Mouse (Mus musculus) kidney, embryonic 15.5 days (tissue): ENCODE data around the gene Rbpj. TPM values are rescaled to one million over a fixed set of nuclear protein-coding genes. Genes with fewer than 3 reads are reported as not detected.
A peak's percentile ranks its signal among the peaks of the same experiment; 100 is the strongest.

Experiments
- ATAC-seq: fragments of 200-750 bp; cut with Nextera tagmentation; replicated peaks from 2 replicates; pipeline ENCODE4 v1.8.0; 2017; ENCODE audit warnings: moderate TSS enrichment; ENCODE audit not compliant: low FRiP score
- H3K27ac ChIP-seq: fragments of 300-500 bp; sonication (generic); 2 replicates; pipeline ENCODE4 v1.5.1; 2015; ENCODE audit warnings: mild to moderate bottlenecking, inconsistent platforms
- H3K27me3 ChIP-seq: fragments of 300-500 bp; sonication (generic); 2 replicates; pipeline ENCODE4 v1.6.1; 2015; ENCODE audit warnings: inconsistent platforms
- H3K36me3 ChIP-seq: fragments of 300-500 bp; sonication (generic); 2 replicates; pipeline ENCODE4 v1.6.1; 2015; ENCODE audit warnings: inconsistent platforms
- H3K4me1 ChIP-seq: fragments of 300-500 bp; sonication (generic); 2 replicates; pipeline ENCODE4 v1.6.1; 2015; ENCODE audit warnings: inconsistent platforms
- H3K4me2 ChIP-seq: fragments of 300-500 bp; sonication (generic); 2 replicates; pipeline ENCODE4 v1.6.1; 2015; ENCODE audit warnings: moderate library complexity, mild to moderate bottlenecking, inconsistent platforms
- H3K4me3 ChIP-seq: fragments of 300-500 bp; sonication (generic); replicated peaks from 2 replicates; pipeline ENCODE4 v1.5.1; 2015; ENCODE audit warnings: mild to moderate bottlenecking, inconsistent platforms
- H3K9ac ChIP-seq: fragments of 300-500 bp; sonication (generic); 2 replicates; pipeline ENCODE4 v1.6.1; 2015; ENCODE audit warnings: mild to moderate bottlenecking, inconsistent platforms
- H3K9me3 ChIP-seq: fragments of 300-500 bp; sonication (generic); replicated peaks from 2 replicates; pipeline ENCODE4 v1.6.1; 2016; ENCODE audit warnings: inconsistent platforms
- WGBS: fragments of 180-500 bp; shearing (Covaris S2); methylation state at CpG from one replicate; pipeline ENCODE4 v1.1.7; 2015; ENCODE audit warnings: mixed read lengths; 5-methylcytosine and 5-hydroxymethylcytosine counted together
- polyA plus RNA-seq: library from polyadenylated mRNA; unstranded; fragments of >200 nt; fragmentation: Nextera tagmentation; extraction: Ambion mirVana; gene quantifications from 2 replicates; pipeline ENCODE4 v1.2.1, GENCODE M21; 2015

Gene Rbpj
- polyA plus RNA-seq, 1 experiment from 2014 or later, result 36.7 TPM

- Histone ChIP-seq H3K9ac (no peak overlapping the region), H3K4me3 (no peak overlapping the region), H3K9me3 (no peaks in the 10 kb centered on the region), H3K27me3 (no peaks in the 10 kb centered on the region), H3K4me2 (no peak overlapping the region), H3K27ac (no peak overlapping the region), H3K4me1 (peaks cover 13% of the 10 kb centered on the region; the same call in 1 of the 2 replicates), H3K36me3 (peaks cover 10% of the 10 kb centered on the region; the same call in 1 of the 2 replicates)
- ATAC-seq, result no peak
- WGBS, result 65% methylated on average over 1 of the region's 1 CpGs
These were observed 152.9 kb downstream of the Rbpj start for GRCm38 (mm10) chr5:53618844-53619243.

- WGBS, result 63% methylated on average over 3 of the region's 3 CpGs
- Histone ChIP-seq H3K27ac (no peak overlapping the region), H3K4me3 (no peak overlapping the region), H3K9ac (no peak overlapping the region), H3K27me3 (no peaks in the 10 kb centered on the region), H3K9me3 (no peaks in the 10 kb centered on the region), H3K4me2 (no peak overlapping the region), H3K4me1 (no peaks in the 10 kb centered on the region), H3K36me3 (peaks cover 22% of the 10 kb centered on the region)
- ATAC-seq, result no peak
These were observed 166.1 kb downstream of the Rbpj start for GRCm38 (mm10) chr5:53632026-53632425.

GRCm38 (mm10) chr5:53636795-53637194 lies 170.8 kb downstream of the Rbpj start:
- H3K27ac ChIP-seq, result no peak overlapping the region
- H3K4me1 ChIP-seq, result no peaks in the 10 kb centered on the region
- no peak overlapping the region for H3K9ac ChIP-seq
- H3K4me2 ChIP-seq, result no peak overlapping the region
- H3K4me3 ChIP-seq, result no peak overlapping the region
- ATAC-seq, result no peak
- 52% methylated on average over 3 of the region's 3 CpGs for WGBS
- no peaks in the 10 kb centered on the region for H3K27me3 ChIP-seq
- no peaks in the 10 kb centered on the region for H3K9me3 ChIP-seq
- H3K36me3 ChIP-seq, result peaks cover 10% of the 10 kb centered on the region; the same call in 1 of the 2 replicates

- no peaks in the 10 kb centered on the region for H3K9me3 ChIP-seq
- H3K27me3 ChIP-seq, result no peaks in the 10 kb centered on the region
- no peak overlapping the region for H3K27ac ChIP-seq
- no peak for ATAC-seq
- no peak overlapping the region for H3K4me2 ChIP-seq
- no peak overlapping the region for H3K4me3 ChIP-seq
- H3K9ac ChIP-seq, result no peak overlapping the region
- H3K4me1 ChIP-seq, result no peaks in the 10 kb centered on the region
- 83% methylated on average over 3 of the region's 3 CpGs for WGBS
- peaks cover 11% of the 10 kb centered on the region for H3K36me3 ChIP-seq
These were observed 171.3 kb downstream of the Rbpj start for GRCm38 (mm10) chr5:53637206-53637605.

GRCm38 (mm10) chr5:53638647-53639046 lies 172.7 kb downstream of the Rbpj start:
- Histone ChIP-seq H3K27ac (no peak overlapping the region), H3K4me3 (no peak overlapping the region), H3K36me3 (peaks cover 23% of the 10 kb centered on the region), H3K9ac (no peak overlapping the region), H3K27me3 (no peaks in the 10 kb centered on the region), H3K4me1 (no peaks in the 10 kb centered on the region), H3K9me3 (no peaks in the 10 kb centered on the region), H3K4me2 (no peak overlapping the region)
- WGBS, result 78% methylated on average over 3 of the region's 3 CpGs
- no peak for ATAC-seq

- no peaks in the 10 kb centered on the region for H3K9me3 ChIP-seq
- no peaks in the 10 kb centered on the region for H3K27me3 ChIP-seq
- H3K4me2 ChIP-seq, result no peak overlapping the region
- H3K27ac ChIP-seq, result no peak overlapping the region
- H3K9ac ChIP-seq, result no peak overlapping the region
- ATAC-seq, result no peak
- H3K4me3 ChIP-seq, result no peak overlapping the region
- 74% methylated on average over 5 of the region's 9 CpGs for WGBS
- peaks cover 56% of the 10 kb centered on the region for H3K36me3 ChIP-seq
- no peaks in the 10 kb centered on the region for H3K4me1 ChIP-seq
These were observed 180.7 kb downstream of the Rbpj start for GRCm38 (mm10) chr5:53646669-53647068.

GRCm38 (mm10) chr5:53647358-53647757 lies 181.4 kb downstream of the Rbpj start:
- Histone ChIP-seq H3K27ac (no peak overlapping the region), H3K4me1 (no peaks in the 10 kb centered on the region), H3K36me3 (peaks cover 60% of the 10 kb centered on the region), H3K27me3 (no peaks in the 10 kb centered on the region), H3K9me3 (no peaks in the 10 kb centered on the region), H3K9ac (no peak overlapping the region), H3K4me2 (no peak overlapping the region), H3K4me3 (no peak overlapping the region)
- ATAC-seq, result no peak
- WGBS, result 97% methylated on average over 2 of the region's 2 CpGs

GRCm38 (mm10) chr5:53656596-53656995 lies 190.6 kb downstream of the Rbpj start:
- Histone ChIP-seq H3K4me1 (peaks cover 10% of the 10 kb centered on the region), H3K27me3 (no peaks in the 10 kb centered on the region), H3K9ac (no peak overlapping the region), H3K4me3 (no peak overlapping the region), H3K9me3 (no peaks in the 10 kb centered on the region), H3K27ac (peak overlapping the region; percentile 48), H3K36me3 (peaks cover 20% of the 10 kb centered on the region), H3K4me2 (no peak overlapping the region)
- ATAC-seq, result no peak
- 6% methylated on average over 1 of the region's 1 CpGs for WGBS

- ATAC-seq, result peak; percentile 64; the same call in 1 of the 2 replicates
- Histone ChIP-seq H3K4me1 (peaks cover 10% of the 10 kb centered on the region), H3K9me3 (no peaks in the 10 kb centered on the region), H3K4me2 (no peak overlapping the region), H3K27ac (no peak overlapping the region), H3K36me3 (peaks cover 8% of the 10 kb centered on the region), H3K27me3 (no peaks in the 10 kb centered on the region), H3K9ac (no peak overlapping the region), H3K4me3 (no peak overlapping the region)
- WGBS, result 65% methylated on average over 6 of the region's 6 CpGs
These were observed 192.0 kb downstream of the Rbpj start for GRCm38 (mm10) chr5:53657925-53658324.

GRCm38 (mm10) chr5:53661508-53661907 lies 195.6 kb downstream of the Rbpj start:
- 77% methylated on average over 2 of the region's 2 CpGs for WGBS
- no peak overlapping the region for H3K9ac ChIP-seq
- no peak overlapping the region for H3K27ac ChIP-seq
- no peaks in the 10 kb centered on the region for H3K9me3 ChIP-seq
- peaks cover under 1% of the 10 kb centered on the region; the same call in 1 of the 2 replicates for H3K36me3 ChIP-seq
- peaks cover 7% of the 10 kb centered on the region for H3K4me1 ChIP-seq
- no peaks in the 10 kb centered on the region for H3K27me3 ChIP-seq
- H3K4me2 ChIP-seq, result no peak overlapping the region
- no peak for ATAC-seq
- no peak overlapping the region for H3K4me3 ChIP-seq

GRCm38 (mm10) chr5:53662413-53662812 lies 196.5 kb downstream of the Rbpj start:
- H3K9me3 ChIP-seq, result no peaks in the 10 kb centered on the region
- no peaks in the 10 kb centered on the region for H3K36me3 ChIP-seq
- no peak for ATAC-seq
- H3K4me3 ChIP-seq, result no peak overlapping the region
- no peak overlapping the region for H3K27ac ChIP-seq
- no peak overlapping the region for H3K9ac ChIP-seq
- H3K27me3 ChIP-seq, result no peaks in the 10 kb centered on the region
- H3K4me1 ChIP-seq, result peaks cover 6% of the 10 kb centered on the region; the same call in 1 of the 2 replicates
- no peak overlapping the region for H3K4me2 ChIP-seq
- WGBS, result 42% methylated on average over 1 of the region's 1 CpGs

GRCm38 (mm10) chr5:53663665-53664064 lies 197.7 kb downstream of the Rbpj start:
- H3K9ac ChIP-seq, result no peak overlapping the region
- H3K4me2 ChIP-seq, result no peak overlapping the region
- no peaks in the 10 kb centered on the region for H3K27me3 ChIP-seq
- H3K36me3 ChIP-seq, result no peaks in the 10 kb centered on the region
- ATAC-seq, result no peak
- no peak overlapping the region for H3K4me3 ChIP-seq
- no peaks in the 10 kb centered on the region for H3K9me3 ChIP-seq
- H3K27ac ChIP-seq, result no peak overlapping the region
- 0 out of 2 replicates have a peak, but pooled peaks cover 3% of the 10 kb centered on the region for H3K4me1 ChIP-seq

- no peaks in the 10 kb centered on the region for H3K36me3 ChIP-seq
- 84% methylated on average over 5 of the region's 5 CpGs for WGBS
- H3K27me3 ChIP-seq, result no peaks in the 10 kb centered on the region
- no peaks in the 10 kb centered on the region for H3K9me3 ChIP-seq
- H3K4me1 ChIP-seq, result no peaks in the 10 kb centered on the region
- H3K4me2 ChIP-seq, result no peak overlapping the region
- no peak overlapping the region for H3K27ac ChIP-seq
- no peak overlapping the region for H3K4me3 ChIP-seq
- ATAC-seq, result no peak
- no peak overlapping the region for H3K9ac ChIP-seq
These were observed 202.1 kb downstream of the Rbpj start for GRCm38 (mm10) chr5:53668021-53668420.
